Mouse (Mus musculus) neural tube, embryonic 14.5 days (tissue): ENCODE measurements around the gene Cdkn2a. TPM values are rescaled to one million over a fixed set of nuclear protein-coding genes. Genes with fewer than 3 reads are reported as not detected.

Source experiments
- ATAC-seq: fragments of 200-750 bp; cut with Nextera tagmentation; 2 replicates; pipeline ENCODE4 v1.8.0; 2017; ENCODE audit warnings: low read depth, mild to moderate bottlenecking, moderate TSS enrichment, moderate library complexity
- H3K27ac ChIP-seq: fragments of 300-500 bp; sonication (generic); 2 replicates; pipeline ENCODE4 v1.5.1; 2014; ENCODE audit warnings: low read depth, mild to moderate bottlenecking, control low read depth, low read length, moderate library complexity, mixed read lengths
- H3K27me3 ChIP-seq: fragments of 300-500 bp; sonication (generic); 2 replicates; pipeline ENCODE4 v1.6.1; 2014; ENCODE audit warnings: low read length; ENCODE audit not compliant: control insufficient read depth, insufficient read depth
- H3K36me3 ChIP-seq: fragments of 300-500 bp; sonication (generic); 2 replicates; pipeline ENCODE4 v1.6.1; 2014; ENCODE audit warnings: low read length, mixed read lengths; ENCODE audit not compliant: control insufficient read depth, insufficient read depth
- H3K4me1 ChIP-seq: fragments of 300-500 bp; sonication (generic); 2 replicates; pipeline ENCODE4 v1.6.1; 2014; ENCODE audit warnings: low read length; ENCODE audit not compliant: control insufficient read depth, insufficient read depth
- H3K4me2 ChIP-seq: fragments of 300-500 bp; sonication (generic); 2 replicates; pipeline ENCODE4 v1.6.1; 2014; ENCODE audit warnings: mild to moderate bottlenecking, low read depth, low read length, control low read depth
- H3K4me3 ChIP-seq: fragments of 300-500 bp; sonication (generic); 2 replicates; pipeline ENCODE4 v1.5.1; 2014; ENCODE audit warnings: low read depth, low read length, control low read depth, mixed read lengths
- H3K9ac ChIP-seq: fragments of 300-500 bp; sonication (generic); replicated peaks from 2 replicates; pipeline ENCODE4 v1.6.1; 2014; ENCODE audit warnings: low read depth, mild to moderate bottlenecking, control low read depth, low read length, mixed read lengths
- H3K9me3 ChIP-seq: fragments of 300-500 bp; sonication (generic); 2 replicates; pipeline ENCODE4 v1.6.1; 2016; ENCODE audit warnings: low read length; ENCODE audit not compliant: control insufficient read depth
- WGBS: fragments of 180-500 bp; shearing (Covaris S2); extraction: QIAGEN DNeasy Blood & Tissue Kit; methylation state at CpG from one replicate; pipeline ENCODE4 v1.1.7; 2014; 5-methylcytosine and 5-hydroxymethylcytosine counted together
- polyA plus RNA-seq: library from polyadenylated mRNA; unstranded; fragments of >200 nt; fragmentation: Nextera tagmentation; extraction: Ambion mirVana; gene quantifications from 2 replicates; pipeline ENCODE4 v1.2.1, GENCODE M21; 2014

Cdkn2a gene
- polyA plus RNA-seq, 1 experiment from 2014 or later = not detected

GRCm38 (mm10) chr4:89273585-89273984 lies 20.9 kb downstream of the Cdkn2a start:
- Histone ChIP-seq H3K36me3 (no peaks in the 10 kb centered on the region), H3K9me3 (no peaks in the 10 kb centered on the region), H3K27me3 (peaks cover 59% of the 10 kb centered on the region), H3K9ac (no peak overlapping the region), H3K4me2 (no peak overlapping the region), H3K4me3 (no peak overlapping the region), H3K4me1 (no peaks in the 10 kb centered on the region), H3K27ac (no peak overlapping the region)
- WGBS = under 1% methylated on average over 9 of the region's 9 CpGs
- no peak for ATAC-seq

GRCm38 (mm10) chr4:89272961-89273540 lies 21.4 kb downstream of the Cdkn2a start:
- H3K4me3 ChIP-seq = no peak overlapping the region
- no peaks in the 10 kb centered on the region for H3K4me1 ChIP-seq
- ATAC-seq = no peak
- no peaks in the 10 kb centered on the region for H3K36me3 ChIP-seq
- WGBS = under 1% methylated on average over 20 of the region's 20 CpGs
- no peak overlapping the region for H3K9ac ChIP-seq
- H3K27me3 ChIP-seq = peaks cover 55% of the 10 kb centered on the region
- H3K27ac ChIP-seq = no peak overlapping the region
- no peaks in the 10 kb centered on the region for H3K9me3 ChIP-seq
- no peak overlapping the region for H3K4me2 ChIP-seq

DNA sequence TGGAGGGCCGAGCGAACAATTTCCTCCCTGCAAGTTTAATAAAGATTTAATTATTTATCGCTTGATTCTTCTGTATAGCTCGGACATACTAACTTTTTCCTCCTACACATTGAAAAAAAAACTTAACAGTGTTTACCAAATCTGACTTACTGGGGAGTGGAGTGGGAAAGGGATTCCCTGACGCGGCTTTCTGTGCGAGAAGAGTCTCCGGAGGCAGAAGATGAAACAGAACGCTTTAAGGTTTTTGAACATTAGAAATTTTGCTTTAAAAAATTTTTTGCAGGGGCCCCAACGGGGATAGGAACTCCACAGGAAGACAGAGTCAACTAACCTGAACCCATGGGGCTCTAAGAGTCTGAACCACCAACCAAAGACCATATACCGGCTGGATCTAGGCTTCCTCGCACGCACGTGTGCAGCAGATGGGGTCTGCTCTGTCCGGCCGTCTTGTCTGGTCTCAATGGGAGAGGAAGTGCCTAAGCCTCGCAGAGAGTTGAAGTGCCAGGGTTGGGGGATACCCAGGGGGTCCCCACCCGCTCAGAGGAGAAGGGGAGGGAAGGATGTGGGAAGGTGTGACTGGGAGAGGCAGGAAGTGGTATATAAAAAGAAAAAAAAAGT lies 22.2 kb downstream of the Cdkn2a start:
- peaks cover 54% of the 10 kb centered on the region for H3K27me3 ChIP-seq
- WGBS = 3% methylated on average over 18 of the region's 18 CpGs

DNA sequence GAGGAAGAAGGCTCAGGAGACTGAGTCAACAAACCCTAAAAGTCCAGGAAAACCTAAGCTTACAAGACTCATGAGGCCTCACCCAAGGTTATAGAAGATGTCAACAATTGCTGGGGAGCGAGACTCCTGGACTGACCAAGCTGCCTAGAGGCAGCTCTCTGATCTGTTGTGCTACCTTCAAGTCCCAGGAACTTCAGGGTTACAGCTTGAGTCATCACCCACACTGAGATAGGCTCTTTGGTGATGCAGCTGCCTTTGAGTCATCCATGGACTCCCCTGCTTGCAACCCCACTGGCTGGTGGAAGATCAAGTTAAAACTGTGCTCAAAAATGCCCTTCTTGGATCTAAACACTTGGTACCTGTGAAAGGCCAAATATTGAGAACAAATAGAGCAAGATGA lies 36.7 kb downstream of the Cdkn2a start:
- H3K36me3 ChIP-seq = no peaks in the 10 kb centered on the region
- no peaks in the 10 kb centered on the region for H3K4me1 ChIP-seq
- no peak overlapping the region for H3K4me3 ChIP-seq
- ATAC-seq = no peak
- H3K27ac ChIP-seq = no peak overlapping the region
- H3K4me2 ChIP-seq = no peak overlapping the region
- H3K9me3 ChIP-seq = no peaks in the 10 kb centered on the region
- 84% methylated on average over 1 of the region's 1 CpGs for WGBS
- no peak overlapping the region for H3K9ac ChIP-seq
- H3K27me3 ChIP-seq = no peaks in the 10 kb centered on the region

More for the DNA sequence above, 22.2 kb downstream of the Cdkn2a start:
- Histone ChIP-seq H3K9me3 (no peaks in the 10 kb centered on the region), H3K9ac (no peak overlapping the region), H3K27ac (no peak overlapping the region), H3K4me3 (no peak overlapping the region), H3K36me3 (no peaks in the 10 kb centered on the region), H3K4me2 (no peak overlapping the region), H3K4me1 (no peaks in the 10 kb centered on the region)
- ATAC-seq = no peak

DNA sequence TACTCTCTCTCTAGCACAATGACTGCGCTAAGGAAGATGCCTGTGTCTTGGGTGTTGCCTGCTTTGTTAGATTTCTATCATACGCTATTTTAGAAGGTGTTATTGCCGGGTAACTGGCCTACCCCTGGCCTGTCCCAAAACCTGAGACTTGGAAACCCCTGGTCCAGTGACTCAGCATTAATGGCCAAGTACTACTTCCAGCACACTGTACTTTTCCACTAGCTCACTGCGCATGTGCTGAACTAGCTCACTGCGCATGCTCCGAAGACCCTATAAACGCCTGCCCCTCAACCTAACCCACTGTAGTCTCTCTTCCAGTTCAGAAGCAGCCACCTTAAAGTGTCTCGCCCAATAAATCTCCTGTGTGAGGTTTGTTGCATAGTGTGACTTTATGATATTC lies 60.0 kb downstream of the Cdkn2a start:
- Histone ChIP-seq H3K36me3 (no peaks in the 10 kb centered on the region), H3K4me1 (no peaks in the 10 kb centered on the region), H3K27me3 (no peaks in the 10 kb centered on the region), H3K27ac (no peak overlapping the region), H3K9me3 (no peaks in the 10 kb centered on the region), H3K9ac (no peak overlapping the region), H3K4me3 (no peak overlapping the region), H3K4me2 (no peak overlapping the region)
- 95% methylated on average over 8 of the region's 8 CpGs for WGBS
- no peak for ATAC-seq

Other genes with a start within 250 kb of the Cdkn2a start
- gene Mtap, start 157.5 kb downstream of the Cdkn2a start, polyA plus RNA-seq = 24.0 and 27.5 TPM in 2 replicates
- gene Cdkn2b, start 16.4 kb upstream of the Cdkn2a start, polyA plus RNA-seq = 0.29 and 0.63 TPM in 2 replicates